Mouse (Mus musculus): ENCODE results near the gene Mgat5. TPM values are rescaled to one million over a fixed set of nuclear protein-coding genes. Genes with fewer than 3 reads are reported as not detected.

Gene Mgat5
- total RNA-seq, 4 experiments from 2014 or later = 0.44 to 0.99 (median 0.85) TPM

GRCm38 (mm10) chr1:127329810-127330209 lies 125.0 kb downstream of the Mgat5 start:
- DNase-seq (ENCODE audit: low spot score in 2 of 2) = peak in 1 of 2 experiments; percentile 4

GRCm38 (mm10) chr1:127337740-127338139 lies 132.9 kb downstream of the Mgat5 start:
- DNase-seq (ENCODE audit: low spot score in 2 of 2) = no peak

GRCm38 (mm10) chr1:127338833-127339487 lies 134.1 kb downstream of the Mgat5 start:
- DNase-seq (ENCODE audit: low spot score in 2 of 2) = peak; percentile 51 to 70

- no peak for DNase-seq (ENCODE audit: low spot score in 2 of 2)
These were observed 135.5 kb downstream of the Mgat5 start for GRCm38 (mm10) chr1:127340296-127340695.

GRCm38 (mm10) chr1:127344913-127345312 lies 140.1 kb downstream of the Mgat5 start:
- DNase-seq (ENCODE audit: low spot score in 2 of 2) = no peak

GRCm38 (mm10) chr1:127346596-127347139 lies 141.9 kb downstream of the Mgat5 start:
- DNase-seq (ENCODE audit: low spot score in 2 of 2) = no peak

- DNase-seq (ENCODE audit: low spot score in 2 of 2) = no peak
These were observed 143.2 kb downstream of the Mgat5 start for GRCm38 (mm10) chr1:127347878-127348620.

GRCm38 (mm10) chr1:127348642-127349341 lies 144.0 kb downstream of the Mgat5 start:
- DNase-seq (ENCODE audit: low spot score in 2 of 2) = no peak

GRCm38 (mm10) chr1:127351380-127352057 lies 146.7 kb downstream of the Mgat5 start:
- no peak for DNase-seq (ENCODE audit: low spot score in 2 of 2)

- DNase-seq (ENCODE audit: low spot score in 2 of 2) = no peak
These were observed 147.4 kb downstream of the Mgat5 start for GRCm38 (mm10) chr1:127352131-127352793.

GRCm38 (mm10) chr1:127353408-127353807 lies 148.6 kb downstream of the Mgat5 start:
- no peak for DNase-seq (ENCODE audit: low spot score in 2 of 2)

- no peak for DNase-seq (ENCODE audit: low spot score in 2 of 2)
These were observed 149.3 kb downstream of the Mgat5 start for GRCm38 (mm10) chr1:127354152-127354551.

GRCm38 (mm10) chr1:127355034-127355433 lies 150.2 kb downstream of the Mgat5 start:
- no peak for DNase-seq (ENCODE audit: low spot score in 2 of 2)

- no peak for DNase-seq (ENCODE audit: low spot score in 2 of 2)
These were observed 158.8 kb downstream of the Mgat5 start for GRCm38 (mm10) chr1:127363638-127364037.

- DNase-seq (ENCODE audit: low spot score in 2 of 2) = no peak
These were observed 160.9 kb downstream of the Mgat5 start for GRCm38 (mm10) chr1:127365706-127366105.

GRCm38 (mm10) chr1:127366111-127366510 lies 161.3 kb downstream of the Mgat5 start:
- no peak for DNase-seq (ENCODE audit: low spot score in 2 of 2)

GRCm38 (mm10) chr1:127368513-127368912 lies 163.7 kb downstream of the Mgat5 start:
- DNase-seq (ENCODE audit: low spot score in 2 of 2) = no peak

- no peak for DNase-seq (ENCODE audit: low spot score in 2 of 2)
These were observed 164.7 kb downstream of the Mgat5 start for GRCm38 (mm10) chr1:127369538-127369937.

- DNase-seq (ENCODE audit: low spot score in 2 of 2) = no peak
These were observed 167.3 kb downstream of the Mgat5 start for GRCm38 (mm10) chr1:127372096-127372495.

GRCm38 (mm10) chr1:127373559-127373958 lies 168.7 kb downstream of the Mgat5 start:
- no peak for DNase-seq (ENCODE audit: low spot score in 2 of 2)

- DNase-seq (ENCODE audit: low spot score in 2 of 2) = no peak
These were observed 169.3 kb downstream of the Mgat5 start for GRCm38 (mm10) chr1:127374157-127374556.

Data from gastrocnemius, adult 8-10 months (tissue).